Mouse (Mus musculus) neutrophil, adult 5-6 weeks (primary cell): ENCODE results near the gene Ica1. TPM values are rescaled to one million over a fixed set of nuclear protein-coding genes. Genes with fewer than 3 reads are reported as not detected.

Source experiments
- ATAC-seq: fragments of 151-379, 151-347 bp; 2 replicates; pipeline ENCODE4 v1.8.0; 2017; ENCODE audit warnings: mild to moderate bottlenecking, moderate TSS enrichment; ENCODE audit not compliant: insufficient number of reproducible peaks, poor library complexity, low FRiP score, severe bottlenecking; ENCODE audit errors: extremely low read depth
- total RNA-seq: library from RNA; stranded (forward); fragments of 200-1000 nt; gene quantifications from 2 replicates; pipeline ENCODE4 v1.2.3, GENCODE M21; 2017

The Ica1 gene
- total RNA-seq, 1 experiment from 2014 or later = not detected

GRCm38 (mm10) chr6:8694636-8695514 lies 83.4 kb downstream of the Ica1 start:
- peak; percentile 40; the same call in 1 of the 2 replicates for ATAC-seq

GRCm38 (mm10) chr6:8693926-8694635 lies 84.2 kb downstream of the Ica1 start:
- ATAC-seq = no peak

- ATAC-seq = no peak
These were observed 85.0 kb downstream of the Ica1 start for GRCm38 (mm10) chr6:8693141-8693881.

GRCm38 (mm10) chr6:8691199-8691975 lies 86.9 kb downstream of the Ica1 start:
- ATAC-seq = peak; percentile 79

- no peak for ATAC-seq
These were observed 87.8 kb downstream of the Ica1 start for GRCm38 (mm10) chr6:8690441-8690840.

- ATAC-seq = peak; percentile 65
These were observed 91.4 kb downstream of the Ica1 start for GRCm38 (mm10) chr6:8686678-8687580.

GRCm38 (mm10) chr6:8683379-8683778 lies 94.9 kb downstream of the Ica1 start:
- no peak for ATAC-seq

GRCm38 (mm10) chr6:8680931-8681330 lies 97.4 kb downstream of the Ica1 start:
- ATAC-seq = no peak

GRCm38 (mm10) chr6:8673013-8673412 lies 105.3 kb downstream of the Ica1 start:
- no peak for ATAC-seq

- no peak for ATAC-seq
These were observed 108.9 kb downstream of the Ica1 start for GRCm38 (mm10) chr6:8669343-8669742.

GRCm38 (mm10) chr6:8668013-8668811 lies 110.1 kb downstream of the Ica1 start:
- no peak for ATAC-seq

GRCm38 (mm10) chr6:8665786-8666185 lies 112.5 kb downstream of the Ica1 start:
- ATAC-seq = no peak

GRCm38 (mm10) chr6:8664956-8665355 lies 113.3 kb downstream of the Ica1 start:
- ATAC-seq = no peak

- no peak for ATAC-seq
These were observed 115.1 kb downstream of the Ica1 start for GRCm38 (mm10) chr6:8663092-8663740.

- no peak for ATAC-seq
These were observed 116.9 kb downstream of the Ica1 start for GRCm38 (mm10) chr6:8661404-8661803.

GRCm38 (mm10) chr6:8660076-8660475 lies 118.2 kb downstream of the Ica1 start:
- no peak for ATAC-seq
